Mouse (Mus musculus): ENCODE measurements around the gene Aebp1. TPM values are rescaled to one million over a fixed set of nuclear protein-coding genes. Genes with fewer than 3 reads are reported as not detected.

Gene Aebp1
- polyA plus RNA-seq (2015; fragmentation: Nextera tagmentation; extraction: Ambion mirVana): 27.1 and 27.4 TPM in 2 replicates

DNA sequence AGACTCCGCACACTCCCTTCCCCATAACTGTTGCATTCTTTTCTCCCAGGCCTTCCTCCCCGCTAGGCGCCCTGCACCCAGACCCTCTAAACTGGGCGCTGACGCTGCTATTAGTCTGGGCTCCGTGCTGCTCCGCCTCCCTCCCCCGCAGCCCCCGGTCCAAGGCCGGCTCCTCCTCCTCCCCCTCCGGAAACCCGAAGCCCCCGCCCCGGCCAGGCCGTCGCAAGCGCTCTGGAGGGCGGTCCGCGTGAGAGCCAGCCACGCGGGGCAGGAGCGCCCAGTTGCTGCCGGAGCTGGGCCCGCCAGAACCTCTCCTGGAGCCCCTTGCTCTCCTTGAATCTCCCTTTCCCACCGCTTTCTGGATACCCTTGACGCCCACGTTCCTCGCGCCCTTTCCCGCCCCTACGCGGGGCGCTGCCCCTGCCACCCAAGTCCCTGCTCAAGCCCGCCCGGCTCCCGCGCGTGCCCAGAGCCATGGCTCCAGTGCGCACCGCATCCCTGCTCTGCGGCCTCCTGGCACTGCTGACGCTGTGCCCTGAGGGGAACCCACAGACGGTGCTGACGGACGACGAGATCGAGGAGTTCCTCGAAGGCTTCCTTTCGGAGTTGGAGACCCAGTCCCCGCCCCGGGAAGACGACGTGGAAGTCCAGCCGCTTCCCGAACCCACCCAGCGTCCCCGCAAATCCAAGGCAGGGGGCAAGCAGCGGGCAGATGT, at the start of gene Aebp1:
TSS of gene Aebp1 (plus strand) at position 270 of the 716 bp plus-strand sequence.
- Histone ChIP-seq H3K27ac (replicated peaks) (no peak within 1 kb of the TSS), H3K4me1 (replicated peaks) (peaks cover 15% of the 10 kb centered on the region), H3K9ac (peak within 1 kb of the TSS; percentile 24), H3K4me3 (peak within 1 kb of the TSS; percentile 36), H3K9me3 (no peaks in the 10 kb centered on the region), H3K36me3 (no peaks in the 10 kb centered on the region), H3K4me2 (peak within 1 kb of the TSS; percentile 56), H3K27me3 (peaks cover 29% of the 10 kb centered on the region)
- peak; percentile 49; the same call in 1 of the 2 replicates for ATAC-seq (ENCODE audit: low FRiP score, low read depth)
- WGBS: 4% methylated on average over 58 of the region's 59 CpGs

DNA sequence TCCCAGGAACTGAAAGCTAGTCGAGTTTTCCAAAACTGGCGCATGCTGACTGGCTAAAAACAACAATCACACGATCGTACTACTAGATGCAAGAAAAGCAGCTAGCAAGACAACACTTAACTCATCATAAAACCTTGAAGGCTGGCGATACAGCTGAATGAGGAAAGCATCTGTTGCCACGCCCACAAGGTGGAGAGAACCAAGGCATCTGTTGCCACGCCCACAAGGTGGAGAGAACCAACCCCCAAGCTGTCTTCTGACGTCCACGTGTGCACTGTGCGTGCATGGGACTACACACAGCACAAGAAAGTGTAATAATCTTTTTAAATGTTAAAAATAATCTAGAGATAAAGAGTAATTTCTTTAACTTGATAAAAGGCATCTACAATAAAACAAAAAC, 48.4 kb upstream of the Aebp1 start:
- no peak for ATAC-seq (ENCODE audit: low FRiP score, low read depth)
- no peaks in the 10 kb centered on the region for H3K36me3 ChIP-seq
- H3K4me3 ChIP-seq: no peak overlapping the region
- H3K4me2 ChIP-seq: no peak overlapping the region
- WGBS: 81% methylated on average over 10 of the region's 10 CpGs
- no peaks in the 10 kb centered on the region for H3K27me3 ChIP-seq
- H3K4me1 ChIP-seq (replicated peaks): no peaks in the 10 kb centered on the region
- H3K9me3 ChIP-seq: no peaks in the 10 kb centered on the region
- H3K27ac ChIP-seq (replicated peaks): no peak overlapping the region
- no peak overlapping the region for H3K9ac ChIP-seq

GRCm38 (mm10) chr11:5819223-5819622, 42.5 kb upstream of the Aebp1 start:
- no peak for ATAC-seq (ENCODE audit: low FRiP score, low read depth)
- H3K4me1 ChIP-seq (replicated peaks): no peaks in the 10 kb centered on the region
- no peak overlapping the region for H3K4me3 ChIP-seq
- no peaks in the 10 kb centered on the region for H3K27me3 ChIP-seq
- H3K27ac ChIP-seq (replicated peaks): no peak overlapping the region
- H3K36me3 ChIP-seq: no peaks in the 10 kb centered on the region
- 64% methylated on average over 2 of the region's 2 CpGs for WGBS
- no peak overlapping the region for H3K9ac ChIP-seq
- H3K4me2 ChIP-seq: no peak overlapping the region
- no peaks in the 10 kb centered on the region for H3K9me3 ChIP-seq

GRCm38 (mm10) chr11:5825432-5825831, 36.3 kb upstream of the Aebp1 start:
- peaks cover 7% of the 10 kb centered on the region; the same call in 1 of the 2 replicates for H3K36me3 ChIP-seq
- no peaks in the 10 kb centered on the region for H3K4me1 ChIP-seq (replicated peaks)
- H3K4me3 ChIP-seq: no peak overlapping the region
- H3K9me3 ChIP-seq: no peaks in the 10 kb centered on the region
- no peaks in the 10 kb centered on the region for H3K27me3 ChIP-seq
- no peak overlapping the region for H3K27ac ChIP-seq (replicated peaks)
- ATAC-seq (ENCODE audit: low FRiP score, low read depth): no peak
- no peak overlapping the region for H3K9ac ChIP-seq
- H3K4me2 ChIP-seq: no peak overlapping the region

- H3K9me3 ChIP-seq: no peaks in the 10 kb centered on the region
- H3K36me3 ChIP-seq: peaks cover 7% of the 10 kb centered on the region; the same call in 1 of the 2 replicates
- no peak overlapping the region for H3K4me2 ChIP-seq
- no peak overlapping the region for H3K27ac ChIP-seq (replicated peaks)
- H3K4me1 ChIP-seq (replicated peaks): no peaks in the 10 kb centered on the region
- 93% methylated on average over 5 of the region's 5 CpGs for WGBS
- ATAC-seq (ENCODE audit: low FRiP score, low read depth): no peak
- no peaks in the 10 kb centered on the region for H3K27me3 ChIP-seq
- H3K4me3 ChIP-seq: no peak overlapping the region
- no peak overlapping the region for H3K9ac ChIP-seq
Observed at GRCm38 (mm10) chr11:5827931-5828330, 33.8 kb upstream of the Aebp1 start.

DNA sequence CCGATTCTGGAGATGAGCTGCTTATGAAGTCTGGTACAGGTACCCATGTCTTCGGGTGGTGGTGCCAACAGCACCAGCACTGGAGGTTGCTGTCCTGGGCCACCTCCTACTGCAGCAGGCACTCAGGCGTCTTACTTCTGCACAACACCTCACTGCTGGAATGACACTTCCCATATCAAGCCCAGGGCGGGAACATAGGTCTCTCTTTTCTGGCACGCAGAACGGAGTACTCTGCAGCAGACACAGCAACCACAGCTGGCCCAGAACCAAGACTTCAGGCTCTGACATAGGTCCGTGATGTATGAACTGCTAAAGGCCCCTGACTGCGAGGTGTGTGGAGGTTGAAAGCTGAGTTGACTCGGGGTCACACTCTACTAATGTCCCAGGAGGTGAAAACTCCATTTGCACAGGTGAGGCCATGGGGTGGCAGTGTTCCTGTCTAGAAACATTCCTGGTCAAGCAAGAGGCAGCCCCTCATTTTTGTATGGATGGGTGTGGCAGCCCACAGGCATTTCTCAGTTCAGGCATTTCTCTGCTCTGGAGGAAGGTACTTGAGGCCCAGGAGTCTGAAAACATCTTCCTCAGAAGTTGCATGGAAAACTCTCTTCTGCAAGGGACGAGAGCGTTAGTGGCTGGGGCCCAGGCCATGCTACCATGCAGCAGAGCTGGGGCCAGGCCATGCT, 33.1 kb upstream of the Aebp1 start:
- Histone ChIP-seq H3K9me3 (no peaks in the 10 kb centered on the region), H3K4me2 (no peak overlapping the region), H3K36me3 (peaks cover 7% of the 10 kb centered on the region; the same call in 1 of the 2 replicates), H3K27ac (replicated peaks) (no peak overlapping the region), H3K27me3 (no peaks in the 10 kb centered on the region), H3K4me3 (no peak overlapping the region), H3K9ac (no peak overlapping the region), H3K4me1 (replicated peaks) (no peaks in the 10 kb centered on the region)
- 93% methylated on average over 11 of the region's 11 CpGs for WGBS
- no peak for ATAC-seq (ENCODE audit: low FRiP score, low read depth)

DNA sequence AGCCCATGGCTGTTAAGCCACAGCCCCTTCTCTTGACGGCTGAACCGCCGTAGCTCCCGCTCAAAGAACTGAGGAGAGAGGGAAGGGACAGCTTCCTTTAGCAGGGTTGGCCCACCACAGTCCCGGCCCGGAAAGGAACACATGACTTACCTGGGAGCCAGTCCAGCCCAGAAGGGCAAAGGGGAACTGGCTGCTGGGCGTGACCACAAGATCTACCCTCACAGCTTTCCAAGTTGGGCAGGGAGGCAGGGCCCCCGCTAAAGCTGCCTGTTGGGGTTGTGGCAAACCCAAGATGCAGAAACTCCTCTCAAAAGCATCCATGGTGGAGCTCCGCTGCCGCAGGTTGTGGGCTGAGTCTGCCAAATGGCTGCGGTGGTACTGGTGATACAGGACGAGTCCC, 32.4 kb upstream of the Aebp1 start:
- H3K36me3 ChIP-seq: peaks cover 7% of the 10 kb centered on the region; the same call in 1 of the 2 replicates
- no peaks in the 10 kb centered on the region for H3K4me1 ChIP-seq (replicated peaks)
- no peak overlapping the region for H3K4me2 ChIP-seq
- 92% methylated on average over 12 of the region's 12 CpGs for WGBS
- H3K9me3 ChIP-seq: no peaks in the 10 kb centered on the region
- ATAC-seq (ENCODE audit: low FRiP score, low read depth): no peak
- no peaks in the 10 kb centered on the region for H3K27me3 ChIP-seq
- H3K4me3 ChIP-seq: no peak overlapping the region
- no peak overlapping the region for H3K9ac ChIP-seq
- no peak overlapping the region for H3K27ac ChIP-seq (replicated peaks)

- no peaks in the 10 kb centered on the region for H3K9me3 ChIP-seq
- H3K27ac ChIP-seq (replicated peaks): no peak overlapping the region
- peaks cover 10% of the 10 kb centered on the region; the same call in 1 of the 2 replicates for H3K4me1 ChIP-seq (replicated peaks)
- H3K27me3 ChIP-seq: no peaks in the 10 kb centered on the region
- H3K4me3 ChIP-seq: no peak overlapping the region
- WGBS: 89% methylated on average over 9 of the region's 9 CpGs
- peaks cover under 1% of the 10 kb centered on the region; the same call in 1 of the 2 replicates for H3K36me3 ChIP-seq
- H3K4me2 ChIP-seq: no peak overlapping the region
- no peak overlapping the region for H3K9ac ChIP-seq
- no peak for ATAC-seq (ENCODE audit: low FRiP score, low read depth)
Observed at GRCm38 (mm10) chr11:5834506-5834905, 27.2 kb upstream of the Aebp1 start.

GRCm38 (mm10) chr11:5835057-5835456, 26.7 kb upstream of the Aebp1 start:
- Histone ChIP-seq H3K4me1 (replicated peaks) (peaks cover 10% of the 10 kb centered on the region; the same call in 1 of the 2 replicates), H3K9me3 (no peaks in the 10 kb centered on the region), H3K9ac (no peak overlapping the region), H3K4me3 (no peak overlapping the region), H3K36me3 (no peaks in the 10 kb centered on the region; the same call in 1 of the 2 replicates), H3K27me3 (no peaks in the 10 kb centered on the region), H3K27ac (replicated peaks) (no peak overlapping the region), H3K4me2 (no peak overlapping the region)
- 92% methylated on average over 7 of the region's 7 CpGs for WGBS
- ATAC-seq (ENCODE audit: low FRiP score, low read depth): no peak

DNA sequence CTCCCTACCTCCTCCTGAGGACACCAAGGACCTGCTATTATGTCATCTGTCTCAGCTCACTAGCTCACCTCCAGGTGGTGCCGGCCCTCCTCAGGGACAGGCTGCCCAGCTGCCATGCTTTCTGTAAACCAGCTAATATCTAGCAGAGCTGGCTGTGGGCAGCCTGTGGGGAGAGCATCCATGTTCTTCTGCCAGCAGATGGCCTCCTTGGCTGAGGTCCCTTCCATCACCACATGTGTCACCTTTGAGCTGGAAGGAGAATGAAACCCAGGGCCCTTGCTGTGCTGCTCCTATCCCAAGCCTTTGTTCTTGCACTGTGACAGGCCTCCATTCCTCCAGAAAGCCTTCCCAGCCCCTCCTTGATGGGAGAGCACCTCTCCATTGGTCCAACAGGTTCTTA, 25.6 kb upstream of the Aebp1 start:
- no peaks in the 10 kb centered on the region; the same call in 1 of the 2 replicates for H3K36me3 ChIP-seq
- H3K27me3 ChIP-seq: no peaks in the 10 kb centered on the region
- H3K9me3 ChIP-seq: no peaks in the 10 kb centered on the region
- ATAC-seq (ENCODE audit: low FRiP score, low read depth): no peak
- no peak overlapping the region for H3K4me3 ChIP-seq
- H3K27ac ChIP-seq (replicated peaks): no peak overlapping the region
- 32% methylated on average over 1 of the region's 1 CpGs for WGBS
- no peak overlapping the region for H3K4me2 ChIP-seq
- H3K9ac ChIP-seq: no peak overlapping the region
- H3K4me1 ChIP-seq (replicated peaks): peaks cover 10% of the 10 kb centered on the region; the same call in 1 of the 2 replicates

DNA sequence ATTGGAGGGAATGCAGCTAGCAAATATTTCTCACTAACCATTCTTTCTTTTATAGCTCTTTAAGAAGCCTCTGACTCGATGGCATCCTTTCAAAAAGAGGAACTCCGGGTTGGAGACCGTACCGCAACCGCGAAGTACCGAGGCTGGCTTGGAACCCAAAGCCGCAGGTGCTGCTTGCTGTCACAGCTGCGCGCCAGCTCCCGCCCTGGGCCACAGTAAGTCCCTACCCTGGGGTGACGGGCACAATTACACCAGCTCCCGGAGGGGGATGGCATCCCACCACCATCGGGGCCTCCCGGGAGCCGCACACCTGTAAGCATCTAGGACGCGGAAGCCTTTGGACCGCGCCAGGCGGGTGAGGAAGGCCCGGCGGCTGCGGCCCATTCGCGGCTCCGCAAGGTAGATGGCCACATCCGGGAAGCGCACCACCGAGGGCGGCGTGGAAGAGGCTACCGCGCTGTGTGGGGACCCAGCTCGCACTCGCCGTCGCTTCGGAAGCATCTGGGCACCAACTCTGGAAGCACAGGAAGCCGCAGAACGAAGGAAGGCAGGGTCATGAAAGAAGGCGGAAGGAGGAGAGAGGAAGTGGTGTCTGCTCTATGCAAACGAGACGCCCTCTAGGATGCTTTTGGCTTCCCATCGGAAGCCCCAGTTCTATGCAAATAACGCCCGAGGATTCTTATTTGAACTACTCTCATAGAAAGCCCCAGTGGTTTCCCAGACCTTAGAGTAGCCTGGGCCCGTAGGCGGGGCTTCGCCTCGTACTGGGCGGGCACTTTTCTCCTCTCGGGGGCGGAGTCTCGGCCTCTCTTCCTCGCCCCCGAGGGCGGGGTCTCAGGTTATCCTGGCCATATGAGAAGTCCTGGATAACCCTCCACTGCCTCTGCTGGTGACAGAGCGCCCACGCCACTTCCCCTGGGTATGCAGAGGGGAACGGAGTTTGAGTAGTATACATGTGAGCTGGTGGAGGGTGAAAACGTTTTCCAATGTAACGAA, 24.2 kb upstream of the Aebp1 start, which contains the start of gene Polm:
TSS of gene Polm (minus strand) at position 766 of the 996 bp plus-strand sequence.
- under 1% methylated on average over 63 of the region's 63 CpGs for WGBS
- Histone ChIP-seq H3K4me2 (peak within 1 kb of the TSS; percentile 96), H3K27me3 (no peaks in the 10 kb centered on the region), H3K27ac (replicated peaks) (peak within 1 kb of the TSS; percentile 80), H3K4me1 (replicated peaks) (peaks cover 10% of the 10 kb centered on the region; the same call in 1 of the 2 replicates), H3K9me3 (no peaks in the 10 kb centered on the region), H3K9ac (peak within 1 kb of the TSS; percentile 82), H3K4me3 (peak within 1 kb of the TSS; percentile 85), H3K36me3 (no peaks in the 10 kb centered on the region; the same call in 1 of the 2 replicates)
- ATAC-seq (ENCODE audit: low FRiP score, low read depth): peak; percentile 97

Measured in hindbrain, embryonic 15.5 days (tissue).